In genomic region chr12:7297026-7297425, GRCm38 (mm10) we compare ENCODE assay signal across 27 mouse cellular contexts.
"Had no signal": no experiment of that assay in that cellular context is flagged by ENCODE, and none has a peak within 500 bp of the region (broad histone marks: within the 10 kb centered on the region; RNA-seq: fewer than 3 reads in every experiment).

No protein-coding gene starts in this region.

- ATAC-seq: hindbrain, embryonic 16.5 days; inflammation-experienced regulatory T-cells, adult 6 months; intestine, embryonic 15.5 days; intestine, postnatal 0 days had no signal

- H3K4me2 ChIP-seq: heart, embryonic 12.5 days; hindbrain, embryonic 12.5 days; hindbrain, embryonic 14.5 days; intestine, embryonic 15.5 days; limb, embryonic 12.5 days; liver, embryonic 11.5 days; liver, embryonic 13.5 days had no signal

- H3K9ac ChIP-seq: heart, embryonic 12.5 days; hindbrain, embryonic 12.5 days; hindbrain, embryonic 14.5 days; intestine, embryonic 15.5 days; limb, embryonic 12.5 days; liver, embryonic 13.5 days had no signal

- H3K4me1 ChIP-seq: heart, embryonic 10.5 days; heart, embryonic 12.5 days; hindbrain, embryonic 10.5 days; hindbrain, embryonic 12.5 days; intestine, embryonic 15.5 days; limb, embryonic 10.5 days; limb, embryonic 12.5 days; liver, embryonic 13.5 days had no signal

- DNase-seq: gastrocnemius, adult 2 months; gastrocnemius, postnatal 10 days; gastrocnemius, postnatal 25 days; heart, adult 18-20 months; heart, postnatal 10 days; heart, postnatal 4 days; kidney, adult 18-20 months; kidney, adult 8-10 months; kidney, postnatal 10 days; kidney, postnatal 25 days; kidney, postnatal 4 days; liver; liver, embryonic 13.5 days had no signal

- H3K27me3 ChIP-seq: heart, embryonic 12.5 days; hindbrain, embryonic 12.5 days; intestine, embryonic 15.5 days; limb, embryonic 12.5 days; liver, embryonic 13.5 days had no signal

- H3K9me3 ChIP-seq: heart, embryonic 10.5 days; heart, embryonic 12.5 days; hindbrain, embryonic 10.5 days; hindbrain, embryonic 12.5 days; intestine, embryonic 15.5 days; limb, embryonic 10.5 days; limb, embryonic 12.5 days; liver, embryonic 13.5 days had no signal

- H3K4me3 ChIP-seq: gastrocnemius, adult 2 months; heart, embryonic 10.5 days; heart, embryonic 12.5 days; hindbrain, embryonic 10.5 days; hindbrain, embryonic 12.5 days; intestine, embryonic 15.5 days; layer of hippocampus, adult 2 months; left cerebral cortex, adult 2 months; limb, embryonic 10.5 days; limb, embryonic 12.5 days; liver, embryonic 13.5 days had no signal

- H3K36me3 ChIP-seq: heart, embryonic 10.5 days; heart, embryonic 12.5 days; hindbrain, embryonic 10.5 days; hindbrain, embryonic 12.5 days; intestine, embryonic 15.5 days; limb, embryonic 10.5 days; limb, embryonic 12.5 days; liver, embryonic 13.5 days had no signal

- H3K27ac ChIP-seq: gastrocnemius, adult 2 months; heart, embryonic 10.5 days; hindbrain, embryonic 10.5 days; hindbrain, embryonic 12.5 days; hindbrain, embryonic 14.5 days; intestine, embryonic 15.5 days; layer of hippocampus, adult 2 months; left cerebral cortex, adult 2 months; limb, embryonic 10.5 days; limb, embryonic 12.5 days; liver, embryonic 13.5 days had no signal
